Mouse (Mus musculus) adipocyte (in vitro differentiated cells): ENCODE measurements at regions not wholly inside any gene's neighbourhood (a gene's known extent, or its start where the extent isn't known, plus 50 kb on each side); places are given as distances from the start of the nearest gene placed in this dataset.
"Not testable (repeated sequence)": the region's sequence is repeated elsewhere in the genome, so short reads cannot be mapped to it uniquely, and the experiment has no call there.

ENCODE experiments used
- DNase-seq: peaks from one replicate; pipeline ENCODE4 v3.0.0-alpha.2; 2016; ENCODE audit warnings: low spot score

DNA sequence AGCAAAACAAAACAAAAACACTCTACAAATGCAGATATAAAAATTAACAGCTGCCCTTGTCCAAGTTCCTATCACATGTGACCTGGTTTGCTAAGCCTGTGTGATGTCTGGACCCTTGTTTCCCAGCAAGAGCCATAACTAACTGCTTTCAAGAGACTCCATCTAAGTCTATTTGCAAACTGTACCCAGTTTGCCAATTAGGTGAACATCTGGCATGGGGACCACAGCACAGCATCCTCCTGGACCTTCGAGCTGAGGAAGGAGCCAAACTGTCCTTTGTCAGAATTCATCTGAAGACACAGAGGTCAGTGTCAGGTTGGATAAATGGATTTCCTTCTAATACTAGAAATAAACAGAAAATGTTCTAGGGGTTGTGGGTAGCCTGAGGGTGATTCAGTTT is 924.3 kb downstream of the Poteg start:
- no peak for DNase-seq

DNA sequence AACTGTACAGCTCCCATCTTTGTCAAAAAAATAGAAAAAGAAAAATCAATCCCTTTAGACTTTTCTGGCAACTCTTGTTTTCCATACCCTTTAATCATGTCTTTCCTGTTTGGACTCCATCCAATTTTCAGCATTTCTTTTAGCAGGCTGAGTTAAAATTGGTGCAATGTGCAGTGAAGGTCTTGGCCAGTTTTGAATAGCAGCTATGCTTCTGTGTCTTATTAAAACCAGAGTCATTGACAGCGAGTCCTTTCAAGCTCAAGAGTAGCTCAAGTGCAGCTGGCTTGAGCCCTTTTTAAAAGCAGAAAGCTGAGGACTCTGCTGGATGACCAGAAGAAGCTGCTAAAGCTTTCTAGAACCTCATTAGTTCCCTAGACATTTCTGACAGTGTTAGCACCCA is 952.7 kb downstream of the Poteg start:
- DNase-seq: no peak

DNA sequence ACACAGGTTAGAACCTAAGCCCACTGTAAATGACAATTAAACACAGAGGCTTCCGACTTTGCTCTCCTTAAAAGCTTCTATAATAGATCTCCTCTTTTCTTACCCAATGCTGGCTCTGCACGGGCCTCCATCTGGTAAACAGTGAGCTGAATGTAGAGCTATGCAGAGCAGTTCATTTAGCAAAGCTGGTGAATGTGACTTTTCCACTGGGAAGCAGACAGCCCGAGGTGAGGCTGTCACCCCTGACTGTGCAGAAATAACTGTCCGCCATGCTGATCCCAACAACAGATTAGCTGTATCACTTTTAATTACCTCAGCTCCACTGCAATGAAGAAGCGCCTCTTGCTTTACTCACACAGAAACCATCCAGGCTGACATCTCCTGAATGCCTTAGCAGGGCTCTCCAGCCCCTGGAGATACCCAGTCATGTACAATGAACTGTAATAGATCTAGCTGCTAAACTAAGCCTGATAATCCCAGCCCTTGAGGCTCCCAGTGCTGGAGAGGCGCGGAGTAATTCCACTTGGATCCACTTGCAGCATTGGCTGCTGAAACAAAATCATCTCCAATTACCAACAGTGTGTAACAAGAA is 980.2 kb downstream of the Poteg start:
- DNase-seq: no peak

DNA sequence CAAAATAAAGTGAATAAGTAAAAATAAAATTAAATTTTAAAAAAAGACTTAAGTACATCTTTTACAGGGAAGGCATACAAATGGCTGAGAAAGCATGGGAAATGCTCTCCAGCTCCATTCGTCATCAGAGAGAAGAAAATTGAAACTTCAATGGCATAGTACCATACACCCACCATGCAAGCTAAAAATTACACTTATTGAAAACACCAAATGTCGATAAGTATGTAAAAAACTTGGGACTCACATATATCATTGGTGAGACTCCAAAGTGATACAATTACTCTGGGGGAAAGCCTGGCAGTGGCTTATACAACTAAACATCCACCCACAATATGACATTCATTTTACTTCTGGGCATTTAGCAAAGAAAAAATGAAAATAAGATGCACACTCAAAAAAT is 1025.7 kb downstream of the Poteg start:
- no peak for DNase-seq

DNA sequence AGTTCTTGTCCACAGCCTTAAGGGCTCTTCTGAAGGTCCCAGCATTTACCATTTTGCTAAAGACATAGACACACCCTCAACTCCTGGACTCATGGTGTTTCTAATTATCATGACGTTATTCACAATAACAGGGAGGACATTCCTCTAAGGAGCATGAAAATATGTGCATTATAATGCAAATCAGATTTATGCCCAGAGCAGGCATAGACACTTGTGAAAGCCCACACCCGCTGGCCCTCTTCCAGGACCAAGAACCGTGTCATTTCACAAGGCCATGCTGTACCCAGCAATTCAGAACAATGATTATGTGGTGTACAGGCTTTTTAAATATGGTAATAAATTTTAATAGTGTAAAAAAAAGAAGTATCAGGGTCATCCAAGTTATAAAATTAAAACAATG is 1040.4 kb downstream of the Poteg start:
- DNase-seq: no peak

DNA sequence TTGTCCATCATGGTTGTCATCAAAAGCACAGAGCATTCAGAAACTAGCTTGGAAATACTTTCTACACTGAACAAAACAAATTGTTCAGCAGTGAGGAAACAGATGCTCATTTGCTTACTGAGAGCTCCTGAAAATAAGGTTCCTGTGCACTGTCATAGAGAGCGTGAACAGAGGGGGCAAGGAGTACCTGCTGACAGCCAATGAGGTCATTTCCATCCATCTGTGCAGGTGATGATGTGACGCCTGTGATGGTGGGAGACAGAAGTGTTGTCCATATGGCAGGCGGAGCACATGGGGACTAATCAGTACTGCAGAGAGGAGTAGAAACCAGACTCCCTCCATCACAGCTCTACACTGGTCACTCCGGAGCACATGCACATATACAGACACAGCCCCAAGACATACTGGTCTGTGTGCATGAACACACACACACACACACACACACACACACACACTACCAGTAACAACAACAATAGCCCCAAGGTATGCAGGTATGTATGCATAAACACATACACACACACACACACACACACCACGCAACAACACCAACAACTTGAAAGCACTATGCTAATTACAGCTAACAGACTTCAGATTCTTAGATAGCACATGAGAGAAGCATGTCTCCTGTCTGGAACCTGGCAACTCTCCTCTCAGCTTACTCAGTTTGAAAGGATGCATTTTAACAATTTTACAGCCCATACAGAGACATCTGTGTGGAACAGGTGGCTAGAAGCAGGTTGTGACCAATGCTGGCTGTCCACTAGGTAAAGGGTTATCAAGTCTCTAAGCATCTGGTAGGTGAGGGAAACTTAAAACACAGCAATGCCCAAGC is 1056.2 kb downstream of the Poteg start:
- DNase-seq: no peak

DNA sequence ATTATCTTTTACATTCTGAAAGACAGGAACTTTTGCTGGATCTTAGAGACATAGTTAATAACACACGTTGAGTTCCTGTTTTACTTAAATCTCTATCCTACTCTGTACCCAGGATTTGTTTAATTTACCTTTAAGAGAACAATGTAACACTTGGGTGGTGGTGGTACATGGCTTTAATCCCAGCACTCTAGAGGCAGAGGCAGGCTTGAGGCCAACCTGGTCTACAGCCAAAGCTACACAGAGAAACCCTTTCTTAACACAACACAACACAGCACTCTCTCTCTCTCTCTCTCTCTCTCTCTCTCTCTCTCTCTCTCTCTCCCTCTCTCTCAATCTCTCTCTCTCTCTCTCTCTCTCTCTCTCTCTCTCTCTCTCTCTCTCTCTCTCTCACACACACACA is 1076.0 kb downstream of the Poteg start:
- DNase-seq: not testable (repeated sequence)

DNA sequence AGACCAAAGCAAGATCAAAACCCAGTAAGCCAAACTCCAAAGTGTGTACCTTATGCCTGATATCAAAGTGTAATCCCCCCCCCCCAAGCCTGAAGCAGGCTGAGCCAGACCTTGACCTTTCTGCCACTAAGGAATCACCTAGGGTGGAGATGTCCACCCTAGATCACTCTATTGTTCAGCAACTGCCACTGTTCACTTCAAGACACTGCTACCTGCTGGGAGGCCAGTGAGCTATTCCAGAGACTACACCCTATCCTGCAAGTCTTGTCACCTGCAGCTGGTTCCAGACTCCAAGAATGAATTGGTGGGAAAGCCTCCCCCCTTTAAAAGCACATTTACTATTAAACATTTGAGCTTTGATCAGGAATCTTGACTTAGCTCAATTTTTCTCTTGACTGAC is 1099.8 kb downstream of the Poteg start:
- no peak for DNase-seq

DNA sequence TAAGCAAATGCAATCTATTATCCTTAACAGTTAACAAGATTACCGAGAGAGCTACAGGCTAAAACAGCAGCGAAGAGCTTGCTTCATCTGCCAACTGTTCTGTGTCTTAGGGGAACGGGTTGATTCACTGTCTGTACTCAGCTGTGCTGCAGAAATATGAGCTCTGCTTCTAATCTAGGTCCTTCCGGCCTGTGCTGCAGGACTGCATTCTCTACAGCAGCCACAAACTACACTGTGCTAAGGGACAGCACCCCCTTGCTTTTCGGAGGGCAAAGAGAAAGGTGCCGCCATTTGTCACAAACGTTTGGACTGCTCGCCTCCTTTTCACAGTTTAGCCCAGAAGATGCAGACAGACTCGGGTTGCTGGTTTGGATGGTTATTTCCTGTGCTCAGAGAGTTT is 1112.4 kb downstream of the Poteg start:
- no peak for DNase-seq

DNA sequence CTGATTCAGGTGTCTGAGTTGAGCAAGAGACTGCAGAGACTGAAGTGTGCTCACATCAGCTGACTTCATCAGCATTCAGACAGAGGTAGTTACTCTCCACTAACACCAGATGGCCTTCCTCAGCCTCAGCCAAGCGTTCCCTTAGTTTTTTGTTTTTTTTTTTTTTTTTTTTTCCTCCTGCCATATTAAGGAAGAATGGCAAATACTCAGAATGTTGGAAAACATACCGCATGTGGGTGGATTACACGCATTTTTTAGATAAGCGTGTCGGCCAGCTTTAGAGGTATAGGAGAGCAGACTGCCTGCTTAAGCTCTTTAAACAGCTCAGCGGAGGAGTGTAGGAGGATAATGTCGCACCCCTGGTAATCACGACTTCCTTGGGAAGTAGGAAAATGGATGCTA is 1131.8 kb downstream of the Poteg start:
- no peak for DNase-seq

DNA sequence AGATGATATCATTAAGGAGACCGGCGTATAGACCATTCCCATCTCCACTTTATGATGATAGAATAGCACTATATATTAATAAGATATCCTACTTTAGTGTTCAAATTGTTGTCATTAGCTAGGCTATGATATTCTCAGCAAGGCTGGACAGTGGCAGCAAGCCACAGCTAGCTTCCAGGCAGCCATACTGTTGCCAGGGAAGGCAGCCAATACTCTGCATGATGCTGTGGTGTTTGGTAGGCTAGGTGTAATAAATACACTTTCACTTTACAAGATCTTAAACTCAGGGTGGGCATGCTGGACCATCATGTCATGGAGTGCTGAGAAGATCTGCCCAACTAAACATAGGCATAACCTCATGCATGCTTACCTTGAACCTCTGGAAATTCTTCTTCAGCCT is 1133.4 kb downstream of the Poteg start:
- no peak for DNase-seq

DNA sequence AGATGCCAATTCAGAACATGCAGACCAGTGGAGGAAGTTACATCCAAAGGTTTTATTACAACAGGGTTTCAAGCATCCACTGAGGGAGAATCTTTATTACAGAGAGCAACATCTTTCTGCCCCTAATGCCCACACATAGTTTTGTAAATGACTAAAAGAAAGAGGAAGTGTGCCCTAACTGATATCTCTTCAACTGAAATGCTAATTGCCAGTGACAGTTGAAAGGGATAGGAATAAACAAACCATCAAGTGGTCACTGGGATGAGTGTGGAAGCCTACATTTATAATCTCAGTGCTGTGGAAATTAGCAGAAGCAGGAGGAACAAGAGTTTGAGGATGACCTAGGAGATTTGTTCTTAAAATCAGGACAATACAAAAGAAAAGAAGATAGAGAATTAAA is 1142.5 kb downstream of the Poteg start:
- DNase-seq: no peak

DNA sequence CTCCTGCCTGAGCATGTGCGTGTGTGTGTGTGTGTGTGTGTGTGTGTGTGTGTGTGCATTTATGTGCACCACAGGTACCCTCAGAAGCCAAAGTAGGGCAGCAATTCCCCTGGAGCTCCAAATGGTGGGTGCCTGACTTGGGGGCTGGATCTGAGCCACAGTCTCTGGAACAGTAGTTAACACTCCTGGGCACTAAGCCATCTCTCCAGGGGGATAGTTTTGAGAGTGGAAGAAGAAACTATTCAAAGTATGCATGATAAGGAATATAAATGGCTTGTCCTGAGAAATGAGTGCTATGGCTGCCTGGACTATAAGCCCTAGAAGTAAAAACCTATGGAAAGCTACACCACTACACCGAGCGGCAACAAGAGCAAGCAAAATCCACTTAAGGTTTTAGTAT is 1145.8 kb downstream of the Poteg start:
- no peak for DNase-seq

DNA sequence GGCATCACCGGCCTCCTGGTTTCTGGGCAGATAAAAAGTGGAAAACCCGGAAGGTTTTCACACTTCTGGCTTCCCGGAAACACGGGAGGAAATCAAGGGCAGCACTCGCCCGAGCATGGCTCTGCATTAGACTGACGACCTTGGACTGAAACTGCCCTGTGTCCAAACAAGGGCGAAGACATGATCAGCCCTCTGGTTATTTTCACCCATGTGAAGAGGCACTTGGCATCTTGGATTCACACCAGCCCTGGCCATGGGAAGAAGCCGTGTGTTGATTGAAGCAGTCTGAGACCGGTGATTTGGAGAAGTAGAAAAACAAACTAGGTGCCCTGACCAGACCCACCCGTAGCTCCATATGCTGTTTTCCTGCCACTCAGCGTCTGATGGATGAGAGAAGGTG is 1146.7 kb downstream of the Poteg start:
- no peak for DNase-seq

DNA sequence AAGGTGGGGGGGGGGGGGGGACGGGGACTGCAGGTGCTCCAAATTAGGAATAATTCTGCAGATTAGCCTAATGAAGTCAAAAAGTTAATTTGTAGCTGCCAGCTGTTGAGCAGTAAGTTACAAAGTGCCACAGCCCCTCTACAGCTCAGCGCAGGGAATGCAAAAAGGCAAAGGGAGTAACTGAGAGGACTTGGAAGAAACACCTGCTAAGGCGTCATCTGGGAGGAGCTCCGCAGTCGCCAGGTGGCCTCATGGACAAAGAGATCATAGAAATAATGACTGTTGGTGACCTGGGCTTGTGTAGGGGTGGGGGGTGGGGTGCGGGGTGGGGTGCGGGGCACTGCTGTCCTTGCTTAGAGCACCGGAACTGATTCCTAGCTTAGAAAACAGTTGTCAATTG is 1147.1 kb downstream of the Poteg start:
- DNase-seq: no peak

DNA sequence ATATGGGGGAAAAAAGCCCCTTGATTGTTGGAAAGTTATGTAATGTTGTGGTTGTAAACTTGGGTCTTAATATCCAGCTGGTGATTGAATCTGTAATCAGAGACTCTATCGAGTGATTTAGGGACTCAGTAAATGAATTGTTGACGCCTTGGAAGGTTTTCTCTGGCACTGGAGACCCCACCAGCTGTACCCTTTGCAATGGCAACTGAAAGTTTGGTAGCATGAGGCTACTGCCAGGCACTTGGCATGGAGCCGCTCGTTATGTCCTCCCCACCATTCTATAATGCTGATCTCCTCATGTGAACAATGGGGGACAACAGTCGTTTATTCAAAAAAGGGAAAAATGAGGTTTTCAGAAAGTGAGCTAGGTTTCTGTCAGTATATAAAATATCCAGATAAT is 1148.4 kb downstream of the Poteg start:
- DNase-seq: no peak
